Mouse (Mus musculus): ENCODE measurements around the gene Adgrg6. TPM values are rescaled to one million over a fixed set of nuclear protein-coding genes. Genes with fewer than 3 reads are reported as not detected.

The Adgrg6 gene
- polyA plus RNA-seq, 1 experiment = 1.1 TPM

DNA sequence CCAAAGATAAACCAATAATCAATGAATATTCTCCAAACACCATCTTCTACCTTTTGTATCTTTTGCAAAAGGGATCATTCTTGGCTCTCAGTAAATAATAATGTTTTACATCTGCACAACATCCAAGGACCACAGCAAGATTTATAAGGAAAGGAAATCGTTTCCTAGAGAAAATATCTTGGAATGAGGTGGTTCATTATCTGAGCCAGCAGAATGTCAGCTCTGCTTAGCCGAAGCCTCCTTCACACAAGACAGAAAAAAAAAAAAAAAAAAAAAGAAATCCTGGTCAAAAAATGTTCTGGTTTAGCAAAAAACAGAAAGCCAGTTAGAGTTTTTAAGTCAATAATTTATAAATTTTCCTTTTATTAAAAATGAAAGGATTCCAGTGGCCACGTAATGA is 34.3 kb downstream of the Adgrg6 start:
- Histone ChIP-seq H3K27me3 (ENCODE audit: control insufficient read depth, insufficient read depth, low read length) (no peaks in the 10 kb centered on the region), H3K36me3 (ENCODE audit: control insufficient read depth, insufficient read depth, low read length) (no peaks in the 10 kb centered on the region), H3K4me1 (replicated peaks; ENCODE audit: control insufficient read depth, insufficient read depth, low read length) (no peaks in the 10 kb centered on the region), H3K27ac (ENCODE audit: control insufficient read depth, insufficient read depth, low read length) (no peak overlapping the region), H3K4me3 (ENCODE audit: control insufficient read depth, insufficient read depth, low read length) (no peak overlapping the region)
- TF ChIP-seq POLR2A (IDR thresholded peaks at IDR 0.05; ENCODE audit: control insufficient read depth, extremely low read depth, insufficient read depth, low read length, poor library complexity) = no peak
- TF ChIP-seq CTCF (IDR thresholded peaks at IDR 0.05; ENCODE audit: borderline replicate concordance, control insufficient read depth, extremely low read depth, insufficient read depth, low read length, poor library complexity) = no peak
- DNase-seq = no peak
- WGBS = 85% methylated on average over 3 of the region's 3 CpGs

- H3K27me3 ChIP-seq (ENCODE audit: control insufficient read depth, insufficient read depth, low read length) = no peaks in the 10 kb centered on the region
- no peaks in the 10 kb centered on the region for H3K36me3 ChIP-seq (ENCODE audit: control insufficient read depth, insufficient read depth, low read length)
- DNase-seq = no peak
- no peaks in the 10 kb centered on the region for H3K4me1 ChIP-seq (replicated peaks; ENCODE audit: control insufficient read depth, insufficient read depth, low read length)
- H3K4me3 ChIP-seq (ENCODE audit: control insufficient read depth, insufficient read depth, low read length) = no peak overlapping the region
- no peak for TF ChIP-seq CTCF (IDR thresholded peaks at IDR 0.05; ENCODE audit: borderline replicate concordance, control insufficient read depth, extremely low read depth, insufficient read depth, low read length, poor library complexity)
- TF ChIP-seq POLR2A (IDR thresholded peaks at IDR 0.05; ENCODE audit: control insufficient read depth, extremely low read depth, insufficient read depth, low read length, poor library complexity) = no peak
- H3K27ac ChIP-seq (ENCODE audit: control insufficient read depth, insufficient read depth, low read length) = no peak overlapping the region
Observed at GRCm38 (mm10) chr10:14495658-14496057, 49.8 kb downstream of the Adgrg6 start.

DNA sequence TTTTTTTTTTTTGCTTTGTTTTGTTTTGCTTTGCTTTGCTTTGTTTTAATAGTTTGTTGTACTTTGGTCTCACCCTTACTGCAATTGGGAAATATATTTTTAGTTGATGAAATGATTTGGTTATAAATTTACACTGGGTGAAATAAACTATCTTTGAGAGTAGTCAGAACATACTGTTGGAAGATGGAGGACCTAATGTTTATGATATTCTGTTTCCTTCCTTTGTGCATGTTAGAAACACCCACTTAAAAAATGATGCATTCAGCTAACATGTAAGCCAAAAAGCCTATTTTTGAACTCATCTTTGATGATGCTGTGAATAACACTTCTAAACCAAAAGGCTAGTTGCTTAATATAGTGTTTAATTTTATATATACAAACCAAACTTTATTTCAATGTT is 50.3 kb downstream of the Adgrg6 start:
- no peak for DNase-seq
- Histone ChIP-seq H3K27ac (ENCODE audit: control insufficient read depth, insufficient read depth, low read length) (no peak overlapping the region), H3K4me3 (ENCODE audit: control insufficient read depth, insufficient read depth, low read length) (no peak overlapping the region), H3K4me1 (replicated peaks; ENCODE audit: control insufficient read depth, insufficient read depth, low read length) (no peaks in the 10 kb centered on the region), H3K27me3 (ENCODE audit: control insufficient read depth, insufficient read depth, low read length) (no peaks in the 10 kb centered on the region), H3K36me3 (ENCODE audit: control insufficient read depth, insufficient read depth, low read length) (no peaks in the 10 kb centered on the region)
- TF ChIP-seq CTCF (IDR thresholded peaks at IDR 0.05; ENCODE audit: borderline replicate concordance, control insufficient read depth, extremely low read depth, insufficient read depth, low read length, poor library complexity) (no peak), POLR2A (IDR thresholded peaks at IDR 0.05; ENCODE audit: control insufficient read depth, extremely low read depth, insufficient read depth, low read length, poor library complexity) (no peak)

DNA sequence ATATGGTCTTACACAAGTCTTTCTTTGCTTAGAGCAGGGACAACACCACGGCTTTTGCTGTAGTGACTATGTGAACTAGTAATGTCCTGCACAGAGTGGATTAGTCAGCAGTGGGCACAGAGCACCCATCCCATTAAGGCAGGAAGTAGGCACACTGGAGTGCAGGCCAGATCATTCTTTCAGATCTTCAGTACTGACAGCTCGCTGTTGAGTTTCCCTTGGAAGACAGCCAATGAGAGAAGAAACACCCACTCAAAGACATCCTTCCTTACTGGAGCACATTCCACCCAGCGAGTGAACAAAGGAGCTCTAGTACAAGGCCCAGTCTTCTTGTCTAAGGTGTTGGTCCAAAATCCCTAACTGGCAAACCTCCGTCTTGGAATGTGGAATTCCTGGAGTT is 53.6 kb downstream of the Adgrg6 start:
- DNase-seq = no peak
- TF ChIP-seq POLR2A (IDR thresholded peaks at IDR 0.05; ENCODE audit: control insufficient read depth, extremely low read depth, insufficient read depth, low read length, poor library complexity) = no peak
- H3K27me3 ChIP-seq (ENCODE audit: control insufficient read depth, insufficient read depth, low read length) = no peaks in the 10 kb centered on the region
- H3K27ac ChIP-seq (ENCODE audit: control insufficient read depth, insufficient read depth, low read length) = no peak overlapping the region
- H3K4me1 ChIP-seq (replicated peaks; ENCODE audit: control insufficient read depth, insufficient read depth, low read length) = no peaks in the 10 kb centered on the region
- WGBS = 76% methylated on average over 4 of the region's 4 CpGs
- H3K36me3 ChIP-seq (ENCODE audit: control insufficient read depth, insufficient read depth, low read length) = no peaks in the 10 kb centered on the region
- no peak overlapping the region for H3K4me3 ChIP-seq (ENCODE audit: control insufficient read depth, insufficient read depth, low read length)

DNA sequence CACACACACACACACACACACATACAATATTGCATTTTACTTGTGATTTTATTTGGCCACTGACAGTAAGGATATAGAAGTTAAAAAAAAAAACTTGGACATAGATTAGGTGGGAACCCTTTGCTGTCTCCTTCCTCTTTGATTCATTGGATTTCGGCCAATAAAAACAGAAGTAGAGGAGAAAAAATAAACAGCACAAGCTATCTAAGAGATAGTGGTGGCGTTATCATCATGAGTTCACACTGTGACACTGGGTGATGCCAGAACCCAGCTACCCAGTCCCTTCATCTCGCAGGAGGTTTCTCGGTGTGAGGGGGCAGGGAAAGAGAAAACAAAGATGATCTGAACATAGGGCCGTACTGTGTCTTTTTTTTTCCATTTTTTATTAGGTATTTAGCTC is 62.2 kb downstream of the Adgrg6 start:
- Histone ChIP-seq H3K27me3 (ENCODE audit: control insufficient read depth, insufficient read depth, low read length) (no peaks in the 10 kb centered on the region), H3K27ac (ENCODE audit: control insufficient read depth, insufficient read depth, low read length) (no peak overlapping the region), H3K36me3 (ENCODE audit: control insufficient read depth, insufficient read depth, low read length) (no peaks in the 10 kb centered on the region), H3K4me3 (ENCODE audit: control insufficient read depth, insufficient read depth, low read length) (no peak overlapping the region), H3K4me1 (replicated peaks; ENCODE audit: control insufficient read depth, insufficient read depth, low read length) (no peaks in the 10 kb centered on the region)
- TF ChIP-seq CTCF (IDR thresholded peaks at IDR 0.05; ENCODE audit: borderline replicate concordance, control insufficient read depth, extremely low read depth, insufficient read depth, low read length, poor library complexity) = no peak
- TF ChIP-seq POLR2A (IDR thresholded peaks at IDR 0.05; ENCODE audit: control insufficient read depth, extremely low read depth, insufficient read depth, low read length, poor library complexity) = no peak
- no peak for DNase-seq
- 93% methylated on average over 5 of the region's 5 CpGs for WGBS

DNA sequence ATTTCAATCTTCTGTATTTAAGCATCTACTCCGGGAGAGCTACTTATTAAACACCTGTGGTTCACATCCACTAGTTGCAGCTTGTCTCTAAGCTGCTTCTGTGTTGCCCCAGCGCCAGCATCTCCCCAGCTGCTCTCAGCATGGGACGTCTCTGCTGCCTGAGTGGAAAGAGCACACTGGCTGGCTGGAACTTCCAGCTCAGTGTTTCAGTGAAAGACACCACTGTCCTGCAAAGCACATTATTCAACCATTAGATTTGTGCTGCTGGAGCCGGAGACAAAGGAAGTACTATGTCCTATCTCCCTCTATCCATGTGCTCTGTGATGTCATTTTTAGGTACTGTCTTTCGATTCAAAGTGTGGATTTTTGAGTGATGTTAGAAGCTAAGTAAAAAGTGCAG is 63.0 kb downstream of the Adgrg6 start:
- Histone ChIP-seq H3K4me1 (replicated peaks; ENCODE audit: control insufficient read depth, insufficient read depth, low read length) (no peaks in the 10 kb centered on the region), H3K27ac (ENCODE audit: control insufficient read depth, insufficient read depth, low read length) (no peak overlapping the region), H3K4me3 (ENCODE audit: control insufficient read depth, insufficient read depth, low read length) (no peak overlapping the region), H3K36me3 (ENCODE audit: control insufficient read depth, insufficient read depth, low read length) (no peaks in the 10 kb centered on the region), H3K27me3 (ENCODE audit: control insufficient read depth, insufficient read depth, low read length) (no peaks in the 10 kb centered on the region)
- 87% methylated on average over 5 of the region's 5 CpGs for WGBS
- TF ChIP-seq CTCF (IDR thresholded peaks at IDR 0.05; ENCODE audit: borderline replicate concordance, control insufficient read depth, extremely low read depth, insufficient read depth, low read length, poor library complexity) (no peak), POLR2A (IDR thresholded peaks at IDR 0.05; ENCODE audit: control insufficient read depth, extremely low read depth, insufficient read depth, low read length, poor library complexity) (no peak)
- DNase-seq = no peak

DNA sequence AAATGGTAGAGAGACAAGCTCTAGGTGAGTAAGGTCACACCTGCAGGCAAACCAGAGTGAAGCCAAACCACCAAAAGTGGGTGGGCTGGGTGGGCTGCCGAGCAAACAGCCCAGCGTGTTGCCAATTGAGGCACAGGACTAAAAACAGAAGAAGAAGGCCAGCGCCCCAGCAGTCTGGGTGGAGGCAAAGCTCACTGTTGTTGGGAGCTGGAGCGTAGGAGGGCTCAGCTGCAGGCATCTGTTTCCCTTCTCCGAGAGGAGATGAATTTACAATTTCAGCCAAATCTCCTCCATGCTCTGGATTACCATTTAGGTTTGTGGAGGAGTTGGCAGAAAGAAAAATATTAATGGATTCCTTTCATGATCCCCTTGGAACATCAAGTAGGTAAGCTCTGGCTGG is 64.5 kb downstream of the Adgrg6 start:
- no peak overlapping the region for H3K4me3 ChIP-seq (ENCODE audit: control insufficient read depth, insufficient read depth, low read length)
- WGBS = 90% methylated on average over 5 of the region's 5 CpGs
- no peaks in the 10 kb centered on the region for H3K27me3 ChIP-seq (ENCODE audit: control insufficient read depth, insufficient read depth, low read length)
- no peak for DNase-seq
- TF ChIP-seq CTCF (IDR thresholded peaks at IDR 0.05; ENCODE audit: borderline replicate concordance, control insufficient read depth, extremely low read depth, insufficient read depth, low read length, poor library complexity) (no peak), POLR2A (IDR thresholded peaks at IDR 0.05; ENCODE audit: control insufficient read depth, extremely low read depth, insufficient read depth, low read length, poor library complexity) (no peak)
- H3K36me3 ChIP-seq (ENCODE audit: control insufficient read depth, insufficient read depth, low read length) = no peaks in the 10 kb centered on the region
- H3K4me1 ChIP-seq (replicated peaks; ENCODE audit: control insufficient read depth, insufficient read depth, low read length) = no peaks in the 10 kb centered on the region
- no peak overlapping the region for H3K27ac ChIP-seq (ENCODE audit: control insufficient read depth, insufficient read depth, low read length)

Data from thymus, adult 2 months (tissue).